Mouse (Mus musculus) brain, embryonic 18.5 days (tissue): ENCODE measurements at regions not wholly inside any gene's neighbourhood (a gene's known extent, or its start where the extent isn't known, plus 50 kb on each side); places are given as distances from the start of the nearest gene placed in this dataset.

Experiments
- DNase-seq: peaks from one replicate; pipeline ENCODE4 v3.0.0-alpha.2; 2012; ENCODE audit warnings: low read depth, low spot score

DNA sequence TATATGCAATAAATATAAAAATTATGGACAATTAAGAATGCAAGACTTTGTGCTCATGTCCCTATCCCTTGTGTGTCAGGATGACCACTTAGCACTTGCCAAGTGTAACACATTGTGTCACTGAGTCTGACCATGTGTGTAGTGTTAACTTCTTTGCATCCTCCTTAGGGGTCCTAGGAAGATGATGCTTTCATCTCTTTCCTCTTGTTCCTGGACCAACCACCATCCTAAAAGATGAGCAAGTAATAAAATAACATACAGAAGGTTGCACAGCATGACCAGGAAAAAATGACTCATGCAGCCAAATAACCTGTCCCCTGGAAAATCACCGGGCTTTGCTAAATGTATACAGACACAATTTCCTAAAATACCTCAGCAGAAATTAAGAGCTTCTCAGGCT, 121.1 kb upstream of the Kcnip4 start:
- DNase-seq: no peak

GRCm38 (mm10) chr5:49644606-49645005, 119.9 kb upstream of the Kcnip4 start:
- DNase-seq: no peak

- no peak for DNase-seq
These were observed 117.7 kb upstream of the Kcnip4 start for GRCm38 (mm10) chr5:49642439-49642838.

GRCm38 (mm10) chr5:49641206-49641830, 116.6 kb upstream of the Kcnip4 start:
- no peak for DNase-seq

GRCm38 (mm10) chr5:49639637-49640036, 114.9 kb upstream of the Kcnip4 start:
- no peak for DNase-seq

DNA sequence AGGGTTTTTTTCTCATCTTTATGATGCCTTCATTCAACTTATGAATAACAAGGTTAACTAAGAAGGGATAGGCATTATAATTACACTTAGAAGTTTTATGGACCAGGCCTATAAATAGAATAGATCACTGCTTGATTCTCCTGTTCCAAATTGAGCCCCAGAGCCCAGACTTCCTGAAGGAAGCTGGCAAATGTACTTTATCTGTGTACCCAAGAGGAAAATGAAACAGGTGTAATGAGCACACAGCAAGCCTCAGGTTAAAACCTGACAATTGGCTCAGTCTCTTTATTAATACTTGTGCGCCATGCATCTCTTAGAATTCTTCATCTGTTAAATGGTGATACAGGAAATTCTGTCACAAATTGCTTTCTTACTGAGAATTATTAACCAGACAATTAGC, 95.4 kb upstream of the Kcnip4 start:
- DNase-seq: no peak

GRCm38 (mm10) chr5:49606761-49607160, 82.1 kb upstream of the Kcnip4 start:
- DNase-seq: no peak

GRCm38 (mm10) chr5:49580777-49581176, 56.1 kb upstream of the Kcnip4 start:
- DNase-seq: no peak

- no peak for DNase-seq
These were observed 51.2 kb upstream of the Kcnip4 start for GRCm38 (mm10) chr5:49575901-49576300.
